Mouse (Mus musculus): Measurements from ENCODE around the gene Srrt.

The Srrt gene

GRCm38 (mm10) chr5:137337190-137337589 is 29.7 kb upstream of the Srrt start:
- DNase-seq = no peak

GRCm38 (mm10) chr5:137335066-137335465 is 27.6 kb upstream of the Srrt start:
- DNase-seq = no peak

- no peak for DNase-seq
Measured at GRCm38 (mm10) chr5:137334317-137334716, 26.8 kb upstream of the Srrt start.

GRCm38 (mm10) chr5:137333512-137334174 is 26.2 kb upstream of the Srrt start, which contains the start of gene Slc12a9:
TSS of gene Slc12a9 (minus strand) at chr5:137333597.
- DNase-seq = peak; percentile 94

GRCm38 (mm10) chr5:137332857-137333511 is 25.5 kb upstream of the Srrt start:
- no peak for DNase-seq

- DNase-seq = no peak
Measured at GRCm38 (mm10) chr5:137330910-137331309, 23.4 kb upstream of the Srrt start.

- DNase-seq = no peak
Measured at GRCm38 (mm10) chr5:137320996-137321395, 13.5 kb upstream of the Srrt start.

GRCm38 (mm10) chr5:137318570-137318969 is 11.1 kb upstream of the Srrt start:
- DNase-seq = no peak

- no peak for DNase-seq
Measured at GRCm38 (mm10) chr5:137317361-137317760, 9.9 kb upstream of the Srrt start.

GRCm38 (mm10) chr5:137315084-137315903 is 7.8 kb upstream of the Srrt start:
- no peak for DNase-seq

- DNase-seq = peak; percentile 72
Measured at GRCm38 (mm10) chr5:137314193-137315083, 7.0 kb upstream of the Srrt start, which contains the start of gene Trip6. TSS of gene Trip6 (minus strand) at chr5:137314404.

GRCm38 (mm10) chr5:137313466-137314192 is 6.2 kb upstream of the Srrt start:
- no peak for DNase-seq

- no peak for DNase-seq
Measured at GRCm38 (mm10) chr5:137308356-137308755, 882 bp upstream of the Srrt start.

GRCm38 (mm10) chr5:137306439-137307005 is 952 bp downstream of the Srrt start:
- no peak for DNase-seq

- no peak for DNase-seq
Measured at GRCm38 (mm10) chr5:137305822-137306221, 1.7 kb downstream of the Srrt start.

- DNase-seq = no peak
Measured at GRCm38 (mm10) chr5:137304816-137305215, 2.7 kb downstream of the Srrt start.

GRCm38 (mm10) chr5:137304165-137304564 is 3.3 kb downstream of the Srrt start:
- DNase-seq = no peak

- no peak for DNase-seq
Measured at GRCm38 (mm10) chr5:137303609-137304008, 3.9 kb downstream of the Srrt start.

GRCm38 (mm10) chr5:137301253-137301652 is 6.2 kb downstream of the Srrt start:
- DNase-seq = no peak

- DNase-seq = no peak
Measured at GRCm38 (mm10) chr5:137299240-137299639, 8.2 kb downstream of the Srrt start.

GRCm38 (mm10) chr5:137297126-137297525 is 10.3 kb downstream of the Srrt start:
- DNase-seq = no peak

Measured in right cerebral cortex, postnatal 14 days (tissue).